Mouse (Mus musculus): ENCODE measurements around the gene Tprg. TPM values are rescaled to one million over a fixed set of nuclear protein-coding genes. Genes with fewer than 3 reads are reported as not detected.

The Tprg gene
- total RNA-seq (2021) (not detected), polyA plus RNA-seq (2012; rRNA removed) (not detected in 2 replicates)
- long read RNA-seq: 0 reads

- DNase-seq: no peak
Measured at GRCm38 (mm10) chr16:25286517-25286916, at the start of gene Tprg. Tprg (plus strand) TSS chr16:25286817.

GRCm38 (mm10) chr16:25238274-25239050 lies 48.2 kb upstream of the Tprg start:
- peak; percentile 59 for DNase-seq

- DNase-seq: peak; percentile 25
Measured at GRCm38 (mm10) chr16:25248889-25249288, 37.7 kb upstream of the Tprg start.

- no peak for DNase-seq
Measured at GRCm38 (mm10) chr16:25250129-25250749, 36.4 kb upstream of the Tprg start.

- no peak for DNase-seq
Measured at GRCm38 (mm10) chr16:25251080-25251479, 35.5 kb upstream of the Tprg start.

- DNase-seq: no peak
Measured at GRCm38 (mm10) chr16:25254646-25255045, 32.0 kb upstream of the Tprg start.

GRCm38 (mm10) chr16:25255186-25255585 lies 31.4 kb upstream of the Tprg start:
- DNase-seq: no peak

- no peak for DNase-seq
Measured at GRCm38 (mm10) chr16:25255603-25256260, 30.9 kb upstream of the Tprg start.

GRCm38 (mm10) chr16:25262306-25262705 lies 24.3 kb upstream of the Tprg start:
- no peak for DNase-seq

- DNase-seq: peak; percentile 68
Measured at GRCm38 (mm10) chr16:25262965-25263364, 23.7 kb upstream of the Tprg start.

- DNase-seq: peak; percentile 78
Measured at GRCm38 (mm10) chr16:25263520-25264149, 23.0 kb upstream of the Tprg start.

GRCm38 (mm10) chr16:25265177-25265576 lies 21.4 kb upstream of the Tprg start:
- no peak for DNase-seq

- no peak for DNase-seq
Measured at GRCm38 (mm10) chr16:25268276-25268675, 18.3 kb upstream of the Tprg start.

GRCm38 (mm10) chr16:25282563-25282962 lies 4.1 kb upstream of the Tprg start:
- no peak for DNase-seq

- DNase-seq: no peak
Measured at GRCm38 (mm10) chr16:25293753-25294152, 7.1 kb downstream of the Tprg start.

- DNase-seq: no peak
Measured at GRCm38 (mm10) chr16:25295546-25295945, 8.9 kb downstream of the Tprg start.

GRCm38 (mm10) chr16:25296746-25297145 lies 10.1 kb downstream of the Tprg start:
- no peak for DNase-seq

GRCm38 (mm10) chr16:25298204-25298603 lies 11.6 kb downstream of the Tprg start:
- no peak for DNase-seq

- no peak for DNase-seq
Measured at GRCm38 (mm10) chr16:25302616-25303015, 16.0 kb downstream of the Tprg start.

- no peak for DNase-seq
Measured at GRCm38 (mm10) chr16:25314006-25314405, 27.4 kb downstream of the Tprg start.

- DNase-seq: no peak
Measured at GRCm38 (mm10) chr16:25315090-25315489, 28.5 kb downstream of the Tprg start.

- peak; percentile 30 for DNase-seq
Measured at GRCm38 (mm10) chr16:25325631-25326238, 39.1 kb downstream of the Tprg start.

Measured in adrenal gland, adult 2 months (tissue).